Mouse (Mus musculus): ENCODE measurements around the gene Timm50.

Gene Timm50

GRCm38 (mm10) chr7:28267129-28268041 is 44.5 kb downstream of the Timm50 start, which contains the start of gene Eid2:
Gene Eid2 (plus strand): TSS chr7:28267881.
- TF ChIP-seq GATA4 (IDR thresholded peaks at IDR 0.05; ENCODE audit: insufficient replicate concordance, low read length), result no peak

DNA sequence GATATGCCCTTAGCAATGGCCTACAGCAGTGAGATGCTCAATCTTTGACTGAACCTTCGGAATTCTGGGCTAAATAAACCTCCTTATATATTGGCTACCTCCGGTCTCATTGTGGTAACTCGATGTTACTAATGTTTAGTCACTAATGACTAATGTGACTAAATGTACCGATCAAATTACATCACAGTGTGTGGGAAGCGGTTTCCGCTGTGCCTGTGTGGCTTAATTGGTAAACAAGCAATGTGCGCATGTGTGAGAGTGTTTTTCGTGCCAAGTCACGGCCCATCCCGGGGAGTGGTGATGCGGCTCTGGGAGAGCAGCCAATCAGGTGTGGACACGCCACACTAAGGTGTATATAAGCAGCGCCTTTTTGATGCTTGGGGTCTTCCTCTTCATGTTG is 46.5 kb downstream of the Timm50 start:
- TF ChIP-seq GATA4 (IDR thresholded peaks at IDR 0.05; ENCODE audit: insufficient replicate concordance, low read length), result no peak

- no peak for TF ChIP-seq GATA4 (IDR thresholded peaks at IDR 0.05; ENCODE audit: insufficient replicate concordance, low read length)
These were observed 48.1 kb downstream of the Timm50 start for GRCm38 (mm10) chr7:28263786-28264185.

DNA sequence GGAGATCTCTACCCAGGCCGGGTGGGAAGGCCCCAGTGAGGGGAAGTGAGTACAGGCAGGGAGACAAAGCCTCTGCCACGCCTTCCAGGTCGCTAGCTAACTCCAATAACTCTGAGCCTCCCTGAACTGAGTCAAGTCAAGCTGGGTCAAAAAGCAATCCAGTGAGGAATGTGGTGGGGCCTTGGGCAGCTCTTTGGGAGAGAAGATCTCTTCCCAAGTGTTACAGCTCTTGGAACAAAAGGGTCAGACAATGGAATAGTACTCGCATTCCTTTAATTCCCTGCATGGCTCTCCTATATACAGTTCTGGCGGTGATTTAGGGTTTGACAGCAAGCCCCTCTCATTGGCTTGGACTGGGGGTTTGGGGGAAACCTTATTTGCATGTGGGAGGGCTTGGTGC is 49.0 kb downstream of the Timm50 start:
- no peak for TF ChIP-seq GATA4 (IDR thresholded peaks at IDR 0.05; ENCODE audit: insufficient replicate concordance, low read length)
